Mouse (Mus musculus) frontal cortex, adult 2 months (tissue): ENCODE results near the gene Cmss1. TPM values are rescaled to one million over a fixed set of nuclear protein-coding genes. Genes with fewer than 3 reads are reported as not detected.
A peak's percentile ranks its signal among the peaks of the same experiment; 100 is the strongest.

Experiments
- DNase-seq, 2 experiments: peaks; one replicate each; pipeline ENCODE4 v3.0.0; 2022; ENCODE audit warnings: low spot score in 1 of 2; ENCODE audit errors: extremely low spot score in 1 of 2
- polyA plus RNA-seq: library from polyadenylated mRNA; depleted of rRNA; stranded (reverse); fragments of >200 nt; gene quantifications from 2 replicates; pipeline ENCODE4 v1.2.3, GENCODE M21; 2012

Gene Cmss1
- polyA plus RNA-seq, 1 experiment: 9.5 TPM

- no peak for DNase-seq
Observed at GRCm38 (mm10) chr16:57560185-57560584, 46.5 kb downstream of the Cmss1 start.

- DNase-seq: no peak
Observed at GRCm38 (mm10) chr16:57558258-57558657, 48.4 kb downstream of the Cmss1 start.

- no peak for DNase-seq
Observed at GRCm38 (mm10) chr16:57556244-57556643, 50.4 kb downstream of the Cmss1 start.

- DNase-seq: no peak
Observed at GRCm38 (mm10) chr16:57555667-57556066, 51.0 kb downstream of the Cmss1 start.

- no peak for DNase-seq
Observed at GRCm38 (mm10) chr16:57554886-57555400, 51.7 kb downstream of the Cmss1 start.

GRCm38 (mm10) chr16:57553235-57553634, 53.4 kb downstream of the Cmss1 start:
- no peak for DNase-seq

GRCm38 (mm10) chr16:57552709-57553108, 54.0 kb downstream of the Cmss1 start:
- no peak for DNase-seq

- no peak for DNase-seq
Observed at GRCm38 (mm10) chr16:57551617-57552016, 55.0 kb downstream of the Cmss1 start.

- no peak for DNase-seq
Observed at GRCm38 (mm10) chr16:57550817-57551216, 55.8 kb downstream of the Cmss1 start.

- no peak for DNase-seq
Observed at GRCm38 (mm10) chr16:57550088-57550487, 56.6 kb downstream of the Cmss1 start.

- DNase-seq: peak in 1 of 2 experiments; percentile 42
Observed at GRCm38 (mm10) chr16:57549061-57550037, 57.3 kb downstream of the Cmss1 start.

- DNase-seq: no peak
Observed at GRCm38 (mm10) chr16:57548608-57549007, 58.1 kb downstream of the Cmss1 start.

- DNase-seq: no peak
Observed at GRCm38 (mm10) chr16:57546355-57546754, 60.3 kb downstream of the Cmss1 start.

- no peak for DNase-seq
Observed at GRCm38 (mm10) chr16:57544441-57544840, 62.2 kb downstream of the Cmss1 start.

- DNase-seq: no peak
Observed at GRCm38 (mm10) chr16:57543243-57543642, 63.4 kb downstream of the Cmss1 start.

GRCm38 (mm10) chr16:57536511-57536910, 70.2 kb downstream of the Cmss1 start:
- no peak for DNase-seq

- DNase-seq: no peak
Observed at GRCm38 (mm10) chr16:57534811-57535210, 71.9 kb downstream of the Cmss1 start.

GRCm38 (mm10) chr16:57534365-57534764, 72.3 kb downstream of the Cmss1 start:
- no peak for DNase-seq

- no peak for DNase-seq
Observed at GRCm38 (mm10) chr16:57532081-57532493, 74.6 kb downstream of the Cmss1 start.

- no peak for DNase-seq
Observed at GRCm38 (mm10) chr16:57530547-57530946, 76.1 kb downstream of the Cmss1 start.

GRCm38 (mm10) chr16:57528457-57528856, 78.2 kb downstream of the Cmss1 start:
- no peak for DNase-seq

GRCm38 (mm10) chr16:57526893-57527292, 79.8 kb downstream of the Cmss1 start:
- DNase-seq: no peak
